13 mouse cellular contexts compared by ENCODE assay signal in the genomic region with DNA sequence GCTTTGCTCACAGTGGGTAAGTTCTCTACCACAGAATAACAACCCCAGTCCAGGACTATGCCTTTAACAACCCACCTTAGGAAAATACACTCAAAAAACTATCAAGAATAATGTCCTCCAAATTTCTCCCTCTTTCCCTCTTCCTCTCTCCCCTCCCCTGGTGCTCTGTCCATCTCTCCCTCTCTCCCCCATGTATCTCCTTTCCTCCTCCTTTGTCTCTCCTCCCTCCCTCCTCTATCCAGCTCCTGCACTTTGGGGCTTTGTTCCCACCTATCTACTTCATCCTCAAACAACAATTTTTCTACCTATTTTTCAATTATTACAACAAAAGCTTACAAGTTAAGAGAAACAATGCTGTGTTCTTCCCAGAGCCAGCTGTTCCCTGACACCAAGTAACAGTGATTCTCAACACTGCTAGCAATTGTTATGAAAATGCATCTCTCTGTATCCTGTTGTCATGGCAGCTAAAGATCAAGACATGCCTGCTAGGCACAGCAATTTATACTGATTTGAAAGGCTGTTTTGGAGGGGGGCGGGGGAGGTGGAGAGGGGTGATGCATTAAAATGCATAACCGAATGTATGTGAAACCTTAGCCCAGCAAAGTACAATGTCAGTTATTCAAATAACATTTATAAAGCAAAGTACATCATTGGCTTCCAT.
A peak's percentile ranks its signal among the peaks of the same experiment; 100 is the strongest.
DNase-seq lines count a peak whose midpoint lies in the region; ATAC-seq and TF ChIP-seq lines count a peak whose summit lies in the region.
"Had no signal": no experiment of that assay in that cellular context is flagged by ENCODE, and none has a peak within 500 bp of the region (broad histone marks: within the 10 kb centered on the region; RNA-seq: fewer than 3 reads in every experiment).

No protein-coding gene starts in this region.

- no peaks in the 10 kb centered on the region for H3K36me3 ChIP-seq in forebrain, embryonic 13.5 days (ENCODE audit: poor library complexity, severe bottlenecking)
- H3K36me3 ChIP-seq in hindbrain, postnatal 0 days (ENCODE audit: insufficient read depth, low read length), result no peaks in the 10 kb centered on the region
- H3K36me3 ChIP-seq in neural tube, embryonic 14.5 days (ENCODE audit: control insufficient read depth, insufficient read depth, low read length), result no peaks in the 10 kb centered on the region
- H3K36me3 ChIP-seq: limb, embryonic 10.5 days had no signal

- no peaks in the 10 kb centered on the region for H3K9me3 ChIP-seq in forebrain, embryonic 13.5 days (replicated peaks)
- H3K9me3 ChIP-seq in hindbrain, postnatal 0 days (ENCODE audit: low read length), result no peaks in the 10 kb centered on the region
- H3K9me3 ChIP-seq in neural tube, embryonic 14.5 days (ENCODE audit: control insufficient read depth, low read length), result no peaks in the 10 kb centered on the region
- H3K9me3 ChIP-seq: limb, embryonic 10.5 days had no signal

- peak overlapping the region; percentile 90 for H3K27ac ChIP-seq in forebrain, embryonic 13.5 days
- H3K27ac ChIP-seq in hindbrain, postnatal 0 days, result peak overlapping the region; percentile 62
- peak overlapping the region; percentile 81 for H3K27ac ChIP-seq in neural tube, embryonic 14.5 days (ENCODE audit: low read depth, low read length)
- H3K27ac ChIP-seq: gastrocnemius, adult 2 months; limb, embryonic 10.5 days had no signal

- H3K27me3 ChIP-seq in forebrain, embryonic 13.5 days, result no peaks in the 10 kb centered on the region
- H3K27me3 ChIP-seq in hindbrain, postnatal 0 days (ENCODE audit: insufficient read depth, low read length), result no peaks in the 10 kb centered on the region
- no peaks in the 10 kb centered on the region for H3K27me3 ChIP-seq in neural tube, embryonic 14.5 days (ENCODE audit: control insufficient read depth, insufficient read depth, low read length)

- WGBS in forebrain, embryonic 13.5 days, result 11% methylated on average over 2 of the region's 2 CpGs
- 12% methylated on average over 2 of the region's 2 CpGs for WGBS in hindbrain, postnatal 0 days
- WGBS in neural tube, embryonic 14.5 days, result 16% methylated on average over 2 of the region's 2 CpGs

- no peak overlapping the region for H3K9ac ChIP-seq in forebrain, embryonic 13.5 days
- H3K9ac ChIP-seq in hindbrain, postnatal 0 days (replicated peaks; ENCODE audit: low read length), result no peak overlapping the region
- no peak overlapping the region for H3K9ac ChIP-seq in neural tube, embryonic 14.5 days (replicated peaks; ENCODE audit: low read depth, low read length)
- H3K9ac ChIP-seq: liver, postnatal 0 days had no signal

- TF ChIP-seq CTCF in hindbrain, postnatal 0 days (IDR thresholded peaks at IDR 0.05; ENCODE audit: low read depth), result no peak

- no peak overlapping the region for H3K4me3 ChIP-seq in forebrain, embryonic 13.5 days
- no peak overlapping the region for H3K4me3 ChIP-seq in hindbrain, postnatal 0 days (ENCODE audit: low read length)
- H3K4me3 ChIP-seq in neural tube, embryonic 14.5 days (ENCODE audit: low read depth, low read length), result no peak overlapping the region
- H3K4me3 ChIP-seq: gastrocnemius, adult 2 months; limb, embryonic 10.5 days had no signal

- peak; percentile 71 for DNase-seq in embryo, embryonic 11 days
- peak; percentile 67 for DNase-seq in hindbrain, postnatal 0 days (ENCODE audit: low spot score)
- no peak for DNase-seq in cerebellum, adult 18-20 months
- no peak for DNase-seq in cerebellum, adult 8-10 months
- no peak for DNase-seq in layer of hippocampus, adult 11-12 months (ENCODE audit: low spot score)
- DNase-seq: adrenal gland, postnatal 10 days; cerebellum, adult 2 months; gastrocnemius, adult 2 months; kidney, postnatal 14 days; liver, postnatal 0 days had no signal

- ATAC-seq in forebrain, embryonic 13.5 days, result peak; percentile 84
- peak; percentile 58; the same call in 1 of the 2 replicates for ATAC-seq in hindbrain, postnatal 0 days
- ATAC-seq in neural tube, embryonic 14.5 days (ENCODE audit: low read depth), result peak; percentile 65; the same call in 1 of the 2 replicates
- ATAC-seq: liver, postnatal 0 days had no signal

- peaks cover 27% of the 10 kb centered on the region for H3K4me1 ChIP-seq in forebrain, embryonic 13.5 days
- H3K4me1 ChIP-seq in hindbrain, postnatal 0 days (ENCODE audit: insufficient read depth, low read length), result no peaks in the 10 kb centered on the region
- peaks cover 13% of the 10 kb centered on the region for H3K4me1 ChIP-seq in neural tube, embryonic 14.5 days (ENCODE audit: control insufficient read depth, insufficient read depth, low read length)
- H3K4me1 ChIP-seq: limb, embryonic 10.5 days had no signal

- H3K4me2 ChIP-seq in forebrain, embryonic 13.5 days, result peak overlapping the region; percentile 27
- H3K4me2 ChIP-seq in hindbrain, postnatal 0 days (ENCODE audit: low read depth, low read length), result no peak overlapping the region
- H3K4me2 ChIP-seq in neural tube, embryonic 14.5 days (ENCODE audit: low read depth, low read length), result no peak overlapping the region

Comparison
In these comparisons a context has a peak if more than half of its experiments do, and no peak if none do; other contexts are left out.
1. DNase-seq: peak in embryo, embryonic 11 days (single experiment) and hindbrain, postnatal 0 days (single experiment); none in cerebellum, adult 18-20 months (0 of 2), cerebellum, adult 8-10 months (single experiment) and layer of hippocampus, adult 11-12 months (single experiment).
2. Peak in every context shown above with its lines, with median percentiles within 50 percentile points of each other: ATAC-seq and H3K27ac ChIP-seq.